ENCODE assay signal across 18 mouse cellular contexts in genomic region chr12:59722471-59723182, GRCm38 (mm10).
"Had no signal": no experiment of that assay in that cellular context is flagged by ENCODE, and none has a peak within 500 bp of the region (broad histone marks: within the 10 kb centered on the region; RNA-seq: fewer than 3 reads in every experiment).

No protein-coding gene starts in this region.

- DNase-seq: kidney, postnatal 36 days; liver, embryonic 13.5 days; liver, postnatal 0 days; lung, postnatal 14 days; retina, postnatal 1 day; right cerebral cortex, postnatal 14 days; thymus, postnatal 4 days had no signal

- ATAC-seq: inflammation-experienced regulatory T-cells, adult 6 months; intestine, postnatal 0 days; liver, postnatal 0 days; midbrain, embryonic 16.5 days had no signal

- H3K4me2 ChIP-seq: kidney, embryonic 15.5 days; liver, embryonic 13.5 days; lung, embryonic 15.5 days; midbrain, embryonic 11.5 days; neural tube, embryonic 13.5 days had no signal

- H3K4me1 ChIP-seq: kidney, embryonic 15.5 days; limb, embryonic 10.5 days; liver, embryonic 13.5 days; lung, embryonic 15.5 days; megakaryocyte, embryonic 14.5 days; neural tube, embryonic 13.5 days had no signal

- H3K27ac ChIP-seq: kidney, embryonic 15.5 days; layer of hippocampus, adult 2 months; limb, embryonic 10.5 days; liver, embryonic 13.5 days; lung, embryonic 15.5 days; macrophage; neural tube, embryonic 13.5 days had no signal

- H3K9me3 ChIP-seq: kidney, embryonic 15.5 days; limb, embryonic 10.5 days; liver, embryonic 13.5 days; lung, embryonic 15.5 days; neural tube, embryonic 13.5 days had no signal

- H3K36me3 ChIP-seq: kidney, embryonic 15.5 days; limb, embryonic 10.5 days; liver, embryonic 13.5 days; lung, embryonic 15.5 days; neural tube, embryonic 13.5 days had no signal

- H3K27me3 ChIP-seq: kidney, embryonic 15.5 days; liver, embryonic 13.5 days; lung, embryonic 15.5 days; megakaryocyte, embryonic 14.5 days; neural tube, embryonic 13.5 days had no signal

- H3K9ac ChIP-seq: kidney, embryonic 15.5 days; liver, embryonic 13.5 days; liver, postnatal 0 days; lung, embryonic 15.5 days; neural tube, embryonic 13.5 days had no signal

- H3K4me3 ChIP-seq: kidney, embryonic 15.5 days; layer of hippocampus, adult 2 months; limb, embryonic 10.5 days; liver, embryonic 13.5 days; lung, embryonic 15.5 days; megakaryocyte, embryonic 14.5 days; neural tube, embryonic 13.5 days had no signal
